Mouse (Mus musculus) gastrocnemius, postnatal 36 days (tissue): ENCODE measurements around the gene Gm10382. TPM values are rescaled to one million over a fixed set of nuclear protein-coding genes. Genes with fewer than 3 reads are reported as not detected.

Experiments
- DNase-seq, 2 experiments: peaks; one replicate each; pipeline ENCODE4 v3.0.0; 2022
- intact Hi-C: fragments of 180-260 bp; cut with DNase I; formaldehyde crosslinking; loops from one replicate; pipeline ENCODE4 v1.15.1; 2025
- long read RNA-seq, 2 experiments: library from polyadenylated mRNA; stranded (forward); transcript quantifications; one replicate each; pipeline ENCODE4 v2.0.0; 2021
- total RNA-seq, 2 experiments: library from RNA; stranded (reverse); gene quantifications; 2 replicates each; pipeline ENCODE4 v1.2.3; 2021

Gm10382 gene
- under 1 TPM in 1 of 2 experiments, not detected in 1; 0.20 TPM for total RNA-seq
- long read RNA-seq, experiment 1: 0 reads
- long read RNA-seq, experiment 2: 0 reads

- DNase-seq: peak; percentile 80 to 84
- intact Hi-C loops: loop anchor here (2.0 kb wide), 1 partner anchor 16 kb away; no protein-coding TSS in a partner anchor
Observed at GRCm38 (mm10) chr5:125389131-125389578, at the start of gene Gm10382. TSS of gene Gm10382 (plus strand) at chr5:125389322.

GRCm38 (mm10) chr5:125339851-125340531 lies 49.1 kb upstream of the Gm10382 start:
- intact Hi-C loops: no loop called here
- no peak for DNase-seq

GRCm38 (mm10) chr5:125340547-125341262 lies 48.4 kb upstream of the Gm10382 start, which contains the start of gene Scarb1:
TSS of gene Scarb1 (minus strand) at chr5:125341094.
- intact Hi-C loops: no loop called here
- peak; percentile 80 to 87 for DNase-seq

GRCm38 (mm10) chr5:125341459-125342090 lies 47.5 kb upstream of the Gm10382 start:
- DNase-seq: no peak
- intact Hi-C loops: no loop called here

GRCm38 (mm10) chr5:125344296-125344695 lies 44.8 kb upstream of the Gm10382 start:
- DNase-seq: no peak
- intact Hi-C loops: no loop called here

- intact Hi-C loops: no loop called here
- DNase-seq: no peak
Observed at GRCm38 (mm10) chr5:125348067-125348466, 41.1 kb upstream of the Gm10382 start.

- intact Hi-C loops: no loop called here
- peak; percentile 54 to 68 for DNase-seq
Observed at GRCm38 (mm10) chr5:125348487-125348886, 40.6 kb upstream of the Gm10382 start.

GRCm38 (mm10) chr5:125349391-125349790 lies 39.7 kb upstream of the Gm10382 start:
- intact Hi-C loops: no loop called here
- no peak for DNase-seq

GRCm38 (mm10) chr5:125351057-125351456 lies 38.1 kb upstream of the Gm10382 start:
- DNase-seq: no peak
- intact Hi-C loops: no loop called here

GRCm38 (mm10) chr5:125351939-125352338 lies 37.2 kb upstream of the Gm10382 start:
- intact Hi-C loops: no loop called here
- no peak for DNase-seq

GRCm38 (mm10) chr5:125352781-125353294 lies 36.3 kb upstream of the Gm10382 start:
- DNase-seq: no peak

GRCm38 (mm10) chr5:125354885-125355492 lies 34.1 kb upstream of the Gm10382 start:
- intact Hi-C loops: no loop called here
- no peak for DNase-seq

More at GRCm38 (mm10) chr5:125352781-125353294, 36.3 kb upstream of the Gm10382 start:
- intact Hi-C loops: no loop called here

GRCm38 (mm10) chr5:125355650-125356049 lies 33.5 kb upstream of the Gm10382 start:
- intact Hi-C loops: no loop called here

GRCm38 (mm10) chr5:125357543-125358269 lies 31.4 kb upstream of the Gm10382 start:
- DNase-seq: no peak
- intact Hi-C loops: no loop called here

More at GRCm38 (mm10) chr5:125355650-125356049, 33.5 kb upstream of the Gm10382 start:
- no peak for DNase-seq

GRCm38 (mm10) chr5:125358270-125358608 lies 30.9 kb upstream of the Gm10382 start:
- intact Hi-C loops: no loop called here
- DNase-seq: no peak

- intact Hi-C loops: loop anchor here (10.0 kb wide), 1 partner anchor 256 kb away; no protein-coding TSS in a partner anchor
Observed at GRCm38 (mm10) chr5:125360566-125360965, 28.6 kb upstream of the Gm10382 start.

GRCm38 (mm10) chr5:125360981-125361510 lies 28.1 kb upstream of the Gm10382 start:
- DNase-seq: no peak
- intact Hi-C loops: loop anchor here (10.0 kb wide), 1 partner anchor 256 kb away; no protein-coding TSS in a partner anchor

More at GRCm38 (mm10) chr5:125360566-125360965, 28.6 kb upstream of the Gm10382 start:
- DNase-seq: no peak

- intact Hi-C loops: loop anchor here (10.0 kb wide), 1 partner anchor 259 kb away; no protein-coding TSS in a partner anchor
Observed at GRCm38 (mm10) chr5:125363894-125364293, 25.2 kb upstream of the Gm10382 start.

GRCm38 (mm10) chr5:125364851-125365429 lies 24.2 kb upstream of the Gm10382 start:
- intact Hi-C loops: loop anchor here (5.0 to 10.0 kb wide), 3 partner anchors 93 to 463 kb away; no protein-coding TSS in a partner anchor
- DNase-seq: no peak

More at GRCm38 (mm10) chr5:125363894-125364293, 25.2 kb upstream of the Gm10382 start:
- DNase-seq: no peak
